Mouse (Mus musculus): ENCODE measurements around the gene Grik2. TPM values are rescaled to one million over a fixed set of nuclear protein-coding genes. Genes with fewer than 3 reads are reported as not detected.

Grik2 gene
- total and polyA plus RNA-seq, 3 experiments, result not detected

GRCm38 (mm10) chr10:49780430-49780829 is 8.1 kb downstream of the Grik2 start:
- no peaks in the 10 kb centered on the region for H3K27me3 ChIP-seq (ENCODE audit: control insufficient read depth in 1 of 2, insufficient read depth in 2 of 2, low read length in 2 of 2)
- H3K4me3 ChIP-seq (ENCODE audit: control insufficient read depth in 1 of 2, insufficient read depth in 1 of 2, low read depth in 2 of 2, low read length in 2 of 2), result no peak overlapping the region
- no peaks in the 10 kb centered on the region for H3K79me2 ChIP-seq (ENCODE audit: control insufficient read depth, insufficient read depth, low read length, poor library complexity)
- no peak for DNase-seq (ENCODE audit: low read depth, low spot score)
- no peaks in the 10 kb centered on the region for H3K9me3 ChIP-seq (replicated peaks; ENCODE audit: insufficient read depth, low read length)
- no peak overlapping the region for H3K9ac ChIP-seq (ENCODE audit: control insufficient read depth, low read depth, low read length, poor library complexity, severe bottlenecking)
- peaks cover 0 to 3% of the 10 kb centered on the region in 2 experiments; a peak in 1 of 4 replicates for H3K36me3 ChIP-seq (ENCODE audit: control insufficient read depth in 1 of 2, insufficient read depth in 2 of 2, low read length in 2 of 2)
- no peak overlapping the region for H3K27ac ChIP-seq (ENCODE audit: control insufficient read depth, low read depth, low read length)
- TF ChIP-seq GATA1 (IDR thresholded peaks at IDR 0.05; ENCODE audit: low read depth, low read length), result no peak
- TF ChIP-seq TBP (IDR thresholded peaks at IDR 0.05; ENCODE audit: low read depth, low read length), result no peak
- TF ChIP-seq E2F4 (IDR thresholded peaks at IDR 0.05; ENCODE audit: borderline replicate concordance, low read depth, low read length), result no peak
- no peak for TF ChIP-seq USF2 (IDR thresholded peaks at IDR 0.05; ENCODE audit: borderline replicate concordance in 1 of 2, insufficient read depth in 1 of 2, low read depth in 1 of 2, low read length in 2 of 2)
- TF ChIP-seq MYC (IDR thresholded peaks at IDR 0.05; ENCODE audit: low read depth, low read length), result no peak
- TF ChIP-seq ELF1 (IDR thresholded peaks at IDR 0.05; ENCODE audit: low read depth, low read length), result no peak
- TF ChIP-seq ZNF384 (IDR thresholded peaks at IDR 0.05; ENCODE audit: low read depth, low read length), result no peak
- no peak for TF ChIP-seq POLR2A (IDR thresholded peaks at IDR 0.05; ENCODE audit: control insufficient read depth in 1 of 2, insufficient read depth in 1 of 2, low read depth in 1 of 2, low read length in 2 of 2, poor library complexity in 1 of 2)
- TF ChIP-seq ZC3H11A (IDR thresholded peaks at IDR 0.05; ENCODE audit: low read depth, low read length), result no peak
- no peak for TF ChIP-seq MAZ (IDR thresholded peaks at IDR 0.05; ENCODE audit: low read depth, low read length)
- TF ChIP-seq SMC3 (IDR thresholded peaks at IDR 0.05; ENCODE audit: low read depth, low read length), result no peak
- TF ChIP-seq MEF2A (IDR thresholded peaks at IDR 0.05; ENCODE audit: extremely low read depth, insufficient replicate concordance, low read depth, low read length, poor library complexity, severe bottlenecking), result no peak
- TF ChIP-seq MAX (IDR thresholded peaks at IDR 0.05; ENCODE audit: low read length), result no peak
- no peak for TF ChIP-seq RCOR1 (IDR thresholded peaks at IDR 0.05; ENCODE audit: low read depth, low read length)
- TF ChIP-seq CTCF (IDR thresholded peaks at IDR 0.05 in 2 of 3, conservative IDR thresholded peaks at IDR 0.05 in 1 of 3; ENCODE audit: control insufficient read depth in 1 of 3, insufficient read depth in 1 of 3, low read depth in 2 of 3, low read length in 3 of 3, poor library complexity in 1 of 3, severe bottlenecking in 1 of 3), result no peak
- no peak for TF ChIP-seq NRF1 (IDR thresholded peaks at IDR 0.05; ENCODE audit: insufficient read depth, low read depth, low read length, poor library complexity, severe bottlenecking)
- no peak for TF ChIP-seq HCFC1 (IDR thresholded peaks at IDR 0.05; ENCODE audit: low read depth, low read length)
- no peak for TF ChIP-seq POLR2AphosphoS5 (IDR thresholded peaks at IDR 0.05; ENCODE audit: borderline replicate concordance, low read depth, low read length)
- TF ChIP-seq ETS1 (IDR thresholded peaks at IDR 0.05; ENCODE audit: low read depth, low read length), result no peak
- H3K4me1 ChIP-seq (ENCODE audit: control insufficient read depth in 1 of 2, insufficient read depth in 2 of 2, low read length in 2 of 2), result no peaks in the 10 kb centered on the region

GRCm38 (mm10) chr10:49768897-49769296 is 19.7 kb downstream of the Grik2 start:
- DNase-seq (ENCODE audit: low read depth, low spot score), result no peak
- no peaks in the 10 kb centered on the region for H3K79me2 ChIP-seq (ENCODE audit: control insufficient read depth, insufficient read depth, low read length, poor library complexity)
- no peak overlapping the region for H3K4me3 ChIP-seq (ENCODE audit: control insufficient read depth in 1 of 2, insufficient read depth in 1 of 2, low read depth in 2 of 2, low read length in 2 of 2)
- no peaks in the 10 kb centered on the region for H3K27me3 ChIP-seq (ENCODE audit: control insufficient read depth in 1 of 2, insufficient read depth in 2 of 2, low read length in 2 of 2)
- H3K4me1 ChIP-seq (ENCODE audit: control insufficient read depth in 1 of 2, insufficient read depth in 2 of 2, low read length in 2 of 2), result no peaks in the 10 kb centered on the region
- H3K27ac ChIP-seq (ENCODE audit: control insufficient read depth, low read depth, low read length), result no peak overlapping the region
- no peak for TF ChIP-seq UBTF (IDR thresholded peaks at IDR 0.05; ENCODE audit: borderline replicate concordance, insufficient read depth, low read depth, low read length)
- TF ChIP-seq MAX (IDR thresholded peaks at IDR 0.05; ENCODE audit: low read length), result no peak
- TF ChIP-seq ZMIZ1 (IDR thresholded peaks at IDR 0.05; ENCODE audit: low read depth, low read length), result no peak
- no peak for TF ChIP-seq JUND (IDR thresholded peaks at IDR 0.05; ENCODE audit: low read depth, low read length)
- no peak for TF ChIP-seq MAZ (IDR thresholded peaks at IDR 0.05; ENCODE audit: low read depth, low read length)
- no peak overlapping the region for H3K9ac ChIP-seq (ENCODE audit: control insufficient read depth, low read depth, low read length, poor library complexity, severe bottlenecking)
- H3K36me3 ChIP-seq (ENCODE audit: control insufficient read depth in 1 of 2, insufficient read depth in 2 of 2, low read length in 2 of 2), result no peaks in the 10 kb centered on the region
- H3K9me3 ChIP-seq (replicated peaks; ENCODE audit: insufficient read depth, low read length), result no peaks in the 10 kb centered on the region

All from MEL (cell line).